Mouse (Mus musculus): Measurements from ENCODE around the gene Agrp. TPM values are rescaled to one million over a fixed set of nuclear protein-coding genes. Genes with fewer than 3 reads are reported as not detected.
"Not testable (repeated sequence)": the region's sequence is repeated elsewhere in the genome, so short reads cannot be mapped to it uniquely, and the experiment has no call there.

The Agrp gene
- total RNA-seq, 2 experiments from 2014 or later, result not detected

- no peak for DNase-seq
These were observed 15.4 kb downstream of the Agrp start for GRCm38 (mm10) chr8:105621841-105622240.

- no peak for DNase-seq
These were observed 16.1 kb downstream of the Agrp start for GRCm38 (mm10) chr8:105620946-105621720.

- no peak for DNase-seq
These were observed 17.0 kb downstream of the Agrp start for GRCm38 (mm10) chr8:105620211-105620610.

GRCm38 (mm10) chr8:105618892-105619591 lies 18.2 kb downstream of the Agrp start:
- DNase-seq, result no peak

- no peak for DNase-seq
These were observed 18.9 kb downstream of the Agrp start for GRCm38 (mm10) chr8:105618279-105618634.

- no peak for DNase-seq
These were observed 19.5 kb downstream of the Agrp start for GRCm38 (mm10) chr8:105617451-105618278.

- DNase-seq, result no peak
These were observed 21.3 kb downstream of the Agrp start for GRCm38 (mm10) chr8:105615942-105616341.

GRCm38 (mm10) chr8:105613830-105614511 lies 23.2 kb downstream of the Agrp start:
- peak; percentile 87 for DNase-seq

- DNase-seq, result peak; percentile 69
These were observed 24.2 kb downstream of the Agrp start for GRCm38 (mm10) chr8:105613037-105613436.

- no peak for DNase-seq
These were observed 25.4 kb downstream of the Agrp start for GRCm38 (mm10) chr8:105611836-105612235.

- no peak for DNase-seq
These were observed 27.4 kb downstream of the Agrp start for GRCm38 (mm10) chr8:105609771-105610170.

- no peak for DNase-seq
These were observed 27.8 kb downstream of the Agrp start for GRCm38 (mm10) chr8:105609355-105609754.

- peak; percentile 48 for DNase-seq
These were observed 29.5 kb downstream of the Agrp start for GRCm38 (mm10) chr8:105607684-105608083.

GRCm38 (mm10) chr8:105607062-105607461 lies 30.1 kb downstream of the Agrp start:
- no peak for DNase-seq

GRCm38 (mm10) chr8:105606189-105607023 lies 30.8 kb downstream of the Agrp start:
- peak; percentile 90 for DNase-seq

- DNase-seq, result peak; percentile 57
These were observed 31.6 kb downstream of the Agrp start for GRCm38 (mm10) chr8:105605491-105606188.

- DNase-seq, result peak; percentile 81
These were observed 32.3 kb downstream of the Agrp start, which contains the start of gene Ripor1 for GRCm38 (mm10) chr8:105604804-105605381. Gene Ripor1 (plus strand): TSS chr8:105605255.

GRCm38 (mm10) chr8:105602540-105602939 lies 34.7 kb downstream of the Agrp start:
- DNase-seq, result not testable (repeated sequence)

GRCm38 (mm10) chr8:105601301-105601700 lies 35.9 kb downstream of the Agrp start:
- DNase-seq, result no peak

- no peak for DNase-seq
These were observed 38.4 kb downstream of the Agrp start for GRCm38 (mm10) chr8:105598777-105599176.

Data from heart, postnatal 4 days (tissue).